Mouse (Mus musculus): ENCODE results near the gene Rxra. TPM values are rescaled to one million over a fixed set of nuclear protein-coding genes. Genes with fewer than 3 reads are reported as not detected.

Rxra gene
- polyA plus RNA-seq, 1 experiment from 2014 or later, result 18.7 TPM

DNA sequence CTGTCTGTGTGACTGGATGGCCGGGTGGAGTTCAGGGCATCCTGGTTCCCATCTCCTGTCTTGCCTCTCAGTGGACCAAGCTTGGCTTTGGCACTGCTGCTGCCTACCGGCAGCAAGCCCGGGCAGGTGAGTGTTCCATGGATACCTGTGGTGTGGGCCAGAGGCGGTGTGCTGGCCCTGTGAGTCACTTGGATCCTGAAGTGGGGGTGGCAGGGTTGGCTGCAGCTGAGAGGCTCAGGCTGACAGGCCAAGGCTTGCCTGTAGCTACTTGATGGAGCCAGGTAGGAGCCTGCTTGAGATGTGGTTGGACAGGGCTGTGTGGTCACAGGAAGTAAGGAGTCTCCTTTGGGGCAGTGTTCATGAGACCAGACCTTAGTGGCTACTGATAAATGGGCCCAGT is 45.4 kb downstream of the Rxra start:
- Histone ChIP-seq H3K4me3 (replicated peaks) (no peak overlapping the region), H3K27me3 (no peaks in the 10 kb centered on the region), H3K9me3 (replicated peaks) (no peaks in the 10 kb centered on the region), H3K9ac (no peak overlapping the region), H3K36me3 (no peaks in the 10 kb centered on the region), H3K27ac (replicated peaks) (peak overlapping the region; percentile 69; the same call in 1 of the 2 replicates), H3K4me1 (peaks cover 86% of the 10 kb centered on the region), H3K4me2 (replicated peaks) (0 out of 2 replicates have a peak overlapping the region, but pooled peaks have one; percentile 7)
- WGBS, result 74% methylated on average over 4 of the region's 4 CpGs
- ATAC-seq (ENCODE audit: insufficient number of reproducible peaks, low FRiP score, low TSS enrichment, low read depth), result no peak

DNA sequence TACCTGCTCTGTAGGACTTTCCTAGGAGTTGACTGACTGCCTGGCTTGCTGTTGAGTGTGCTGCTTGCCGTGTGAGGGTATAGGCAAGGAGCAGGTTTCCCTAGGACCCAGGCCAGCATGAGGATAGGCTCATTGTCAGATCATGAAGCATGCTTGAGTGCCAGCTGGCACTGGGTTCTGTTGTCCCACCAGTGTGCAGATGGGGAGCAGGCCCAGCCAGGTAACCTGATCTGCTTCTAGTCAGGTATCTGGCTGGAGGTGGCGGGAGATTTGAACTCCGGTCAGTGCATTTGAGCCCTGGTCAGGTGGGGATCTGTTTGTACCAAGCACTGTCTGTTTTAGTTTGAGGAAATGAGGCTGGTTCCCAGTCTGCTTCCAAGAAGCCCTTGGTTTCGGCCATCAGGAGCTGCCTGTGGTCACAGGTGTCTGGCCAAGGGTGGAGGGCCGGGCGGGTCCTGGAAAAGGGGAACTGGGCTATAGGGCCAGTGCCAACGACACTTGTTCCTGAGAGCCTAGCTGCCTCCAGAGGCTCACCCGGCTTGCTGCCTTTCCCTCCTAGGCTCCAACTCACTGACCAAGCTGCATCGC is 48.6 kb downstream of the Rxra start:
- ATAC-seq (ENCODE audit: insufficient number of reproducible peaks, low FRiP score, low TSS enrichment, low read depth), result no peak
- Histone ChIP-seq H3K9ac (no peak overlapping the region), H3K27me3 (no peaks in the 10 kb centered on the region), H3K9me3 (replicated peaks) (no peaks in the 10 kb centered on the region), H3K4me3 (replicated peaks) (no peak overlapping the region), H3K36me3 (no peaks in the 10 kb centered on the region), H3K4me1 (peaks cover 86% of the 10 kb centered on the region), H3K27ac (replicated peaks) (no peak overlapping the region), H3K4me2 (replicated peaks) (no peak overlapping the region)
- WGBS, result 81% methylated on average over 9 of the region's 9 CpGs

DNA sequence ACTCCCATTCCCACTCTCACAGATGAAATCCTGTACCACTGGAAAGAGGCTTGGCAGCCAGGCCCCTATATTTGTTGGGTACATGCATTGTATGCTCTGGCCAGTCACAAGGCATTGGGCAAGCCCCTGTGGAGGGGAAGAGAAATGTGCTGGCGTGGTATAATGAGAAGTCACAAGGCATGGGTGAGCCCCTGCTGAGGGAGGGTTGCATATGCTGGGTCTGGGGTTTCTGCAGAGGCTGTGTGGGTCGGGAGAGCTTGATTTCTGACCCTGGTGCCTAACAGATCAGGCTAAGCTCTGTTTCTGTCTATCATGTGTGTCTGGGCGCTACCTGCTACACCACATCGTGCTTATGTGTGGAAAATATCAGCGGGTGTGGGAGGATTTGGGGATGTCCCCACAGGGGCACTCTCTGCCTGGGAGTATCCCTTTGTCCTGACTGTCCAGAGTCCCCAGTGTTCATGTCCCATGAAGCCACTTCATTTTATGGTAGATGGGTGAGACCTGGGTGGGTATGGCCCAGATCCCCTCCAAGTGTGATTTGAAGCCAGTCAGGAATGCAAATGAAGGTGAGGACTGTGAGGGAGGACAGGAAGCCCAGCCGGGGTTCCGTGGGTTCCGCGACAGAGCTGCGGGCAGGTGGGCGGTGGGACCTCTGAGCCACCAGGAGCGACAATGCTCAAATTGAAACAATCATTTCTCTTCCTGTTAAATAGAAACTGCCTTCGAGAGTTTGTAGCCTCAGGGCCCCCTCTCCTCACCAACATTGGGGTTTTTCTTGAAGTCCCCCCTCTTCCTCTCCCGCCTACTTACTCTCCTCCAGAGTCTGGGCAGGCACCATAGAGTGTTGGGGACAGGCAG is 52.0 kb downstream of the Rxra start:
- no peak overlapping the region for H3K4me2 ChIP-seq (replicated peaks)
- H3K27ac ChIP-seq (replicated peaks), result no peak overlapping the region
- H3K27me3 ChIP-seq, result no peaks in the 10 kb centered on the region
- ATAC-seq (ENCODE audit: insufficient number of reproducible peaks, low FRiP score, low TSS enrichment, low read depth), result no peak
- 56% methylated on average over 14 of the region's 14 CpGs for WGBS
- no peaks in the 10 kb centered on the region for H3K9me3 ChIP-seq (replicated peaks)
- peaks cover 83% of the 10 kb centered on the region for H3K4me1 ChIP-seq
- no peak overlapping the region for H3K9ac ChIP-seq
- no peak overlapping the region for H3K4me3 ChIP-seq (replicated peaks)
- H3K36me3 ChIP-seq, result no peaks in the 10 kb centered on the region

DNA sequence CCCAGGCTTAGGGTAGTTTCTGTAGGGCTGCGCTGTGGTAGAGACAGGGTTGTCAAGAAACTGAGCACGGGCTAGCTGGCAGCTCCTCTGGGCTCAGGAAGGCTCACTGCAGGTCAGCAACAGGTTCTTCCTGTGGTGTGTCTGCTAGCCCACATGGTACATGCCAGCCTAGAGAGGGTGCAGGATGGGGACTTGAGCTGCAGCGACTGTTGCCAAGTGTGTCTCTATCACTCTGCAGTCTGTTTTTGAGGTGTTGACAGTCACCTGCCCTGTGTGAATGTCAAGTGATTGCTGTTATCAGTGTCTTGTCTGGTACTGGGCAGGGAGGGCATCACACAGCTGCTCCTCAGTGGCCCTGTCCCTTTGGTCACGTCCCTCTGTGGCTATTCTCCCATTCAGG is 52.8 kb downstream of the Rxra start:
- 72% methylated on average over 4 of the region's 4 CpGs for WGBS
- Histone ChIP-seq H3K4me3 (replicated peaks) (no peak overlapping the region), H3K27me3 (no peaks in the 10 kb centered on the region), H3K4me2 (replicated peaks) (no peak overlapping the region), H3K9ac (no peak overlapping the region), H3K36me3 (no peaks in the 10 kb centered on the region), H3K27ac (replicated peaks) (no peak overlapping the region), H3K4me1 (peaks cover 84% of the 10 kb centered on the region), H3K9me3 (replicated peaks) (no peaks in the 10 kb centered on the region)
- no peak for ATAC-seq (ENCODE audit: insufficient number of reproducible peaks, low FRiP score, low TSS enrichment, low read depth)

DNA sequence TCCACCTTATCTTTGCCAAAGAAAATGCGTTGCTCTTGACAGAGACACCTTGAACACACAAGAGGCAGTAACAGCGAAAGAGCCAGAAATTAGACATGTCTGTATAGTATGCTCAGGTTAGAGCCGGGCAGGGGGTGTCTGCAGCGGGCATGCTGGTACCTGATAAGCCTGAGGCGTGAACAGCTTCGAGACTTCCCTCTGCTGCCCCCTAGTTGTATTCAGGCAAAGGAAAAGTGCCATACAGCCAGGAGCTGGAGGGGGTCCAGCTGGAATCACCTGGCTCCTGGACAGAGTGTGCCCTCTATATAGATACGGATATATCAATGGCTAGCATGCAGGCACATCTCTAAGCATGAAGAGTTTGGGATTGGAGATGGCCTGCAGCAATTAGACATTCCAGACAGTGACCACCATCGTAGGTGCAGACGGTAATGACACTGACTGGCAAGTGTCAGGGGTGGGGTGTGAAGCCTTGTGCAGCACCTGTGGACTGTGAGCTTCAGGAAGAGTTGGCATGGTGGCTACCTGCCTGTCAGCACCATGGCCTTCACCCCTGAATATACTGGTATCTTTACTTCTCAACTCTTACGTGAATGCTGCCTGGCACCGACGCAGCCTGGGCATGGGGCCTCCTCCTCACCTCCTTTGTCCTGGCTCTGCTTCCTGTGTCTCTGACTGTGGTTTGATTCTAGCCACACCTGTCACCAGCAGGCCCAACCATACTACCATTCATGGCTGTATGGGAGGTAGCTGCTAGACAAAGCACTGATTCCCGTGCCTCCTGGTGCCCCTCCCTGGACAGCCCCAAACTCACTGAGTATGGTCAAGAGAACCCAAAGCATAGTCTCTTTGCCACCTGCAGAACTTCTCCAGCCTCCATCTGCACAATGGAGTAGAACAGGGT is 54.0 kb downstream of the Rxra start:
- H3K27me3 ChIP-seq, result no peaks in the 10 kb centered on the region
- WGBS, result 67% methylated on average over 13 of the region's 13 CpGs
- H3K27ac ChIP-seq (replicated peaks), result no peak overlapping the region
- H3K4me1 ChIP-seq, result peaks cover 84% of the 10 kb centered on the region
- H3K4me3 ChIP-seq (replicated peaks), result no peak overlapping the region
- no peak overlapping the region for H3K4me2 ChIP-seq (replicated peaks)
- H3K36me3 ChIP-seq, result no peaks in the 10 kb centered on the region
- no peaks in the 10 kb centered on the region for H3K9me3 ChIP-seq (replicated peaks)
- no peak for ATAC-seq (ENCODE audit: insufficient number of reproducible peaks, low FRiP score, low TSS enrichment, low read depth)
- H3K9ac ChIP-seq, result no peak overlapping the region

DNA sequence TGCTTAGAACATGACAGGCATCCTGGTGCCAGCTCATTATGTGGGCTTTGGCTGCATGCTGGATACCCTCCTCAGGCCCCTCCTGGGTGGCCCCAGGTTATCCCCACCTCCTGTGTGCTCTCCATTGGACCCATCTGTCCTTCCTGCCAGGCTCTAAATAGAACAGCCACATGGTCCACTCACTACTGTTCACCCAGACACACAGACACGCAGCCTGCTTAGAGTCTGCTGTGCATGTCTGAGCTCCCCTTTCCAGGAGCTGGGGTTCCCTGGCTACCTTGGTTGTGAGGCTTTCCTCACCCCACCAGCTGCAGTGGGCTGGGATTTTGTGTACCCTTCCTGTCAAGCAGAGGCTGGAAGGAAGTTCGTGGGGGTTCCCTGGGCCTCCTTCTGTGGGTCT is 56.8 kb downstream of the Rxra start:
- Histone ChIP-seq H3K4me2 (replicated peaks) (no peak overlapping the region; the same call in 1 of the 2 replicates), H3K27me3 (no peaks in the 10 kb centered on the region), H3K4me3 (replicated peaks) (no peak overlapping the region), H3K9me3 (replicated peaks) (no peaks in the 10 kb centered on the region), H3K4me1 (peaks cover 82% of the 10 kb centered on the region), H3K9ac (no peak overlapping the region), H3K36me3 (peaks cover 11% of the 10 kb centered on the region), H3K27ac (replicated peaks) (peak overlapping the region; percentile 83)
- WGBS, result 27% methylated on average over 2 of the region's 2 CpGs
- 0 out of 2 replicates have a peak, but pooled peaks have one; percentile 32 for ATAC-seq (ENCODE audit: insufficient number of reproducible peaks, low FRiP score, low TSS enrichment, low read depth)

DNA sequence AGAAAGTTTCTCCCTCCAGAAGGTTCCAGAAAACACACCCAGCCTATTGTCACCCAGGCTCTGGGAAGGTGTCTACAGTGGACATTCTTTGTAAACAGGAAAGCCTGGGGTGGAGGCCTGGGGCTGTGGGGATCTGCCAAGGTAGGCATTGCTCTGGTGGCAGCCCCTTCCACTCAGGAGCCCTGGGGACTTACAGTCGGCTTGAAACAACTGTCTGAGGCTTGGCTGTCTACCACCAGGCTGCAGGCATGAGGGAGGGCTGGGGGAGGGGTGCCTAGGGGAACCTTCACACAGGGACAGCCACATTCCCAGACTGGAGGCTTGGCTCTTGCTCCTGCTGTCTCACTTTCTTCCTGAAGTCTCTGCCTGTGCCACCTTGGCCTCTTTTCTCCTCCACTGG is 58.1 kb downstream of the Rxra start:
- H3K36me3 ChIP-seq, result peaks cover 14% of the 10 kb centered on the region
- H3K27me3 ChIP-seq, result no peaks in the 10 kb centered on the region
- H3K9me3 ChIP-seq (replicated peaks), result no peaks in the 10 kb centered on the region
- no peak overlapping the region for H3K4me2 ChIP-seq (replicated peaks)
- H3K4me1 ChIP-seq, result peaks cover 82% of the 10 kb centered on the region
- no peak overlapping the region for H3K4me3 ChIP-seq (replicated peaks)
- no peak overlapping the region for H3K9ac ChIP-seq
- H3K27ac ChIP-seq (replicated peaks), result peak overlapping the region; percentile 83
- 0% methylated on average over 1 of the region's 1 CpGs for WGBS
- ATAC-seq (ENCODE audit: insufficient number of reproducible peaks, low FRiP score, low TSS enrichment, low read depth), result no peak

DNA sequence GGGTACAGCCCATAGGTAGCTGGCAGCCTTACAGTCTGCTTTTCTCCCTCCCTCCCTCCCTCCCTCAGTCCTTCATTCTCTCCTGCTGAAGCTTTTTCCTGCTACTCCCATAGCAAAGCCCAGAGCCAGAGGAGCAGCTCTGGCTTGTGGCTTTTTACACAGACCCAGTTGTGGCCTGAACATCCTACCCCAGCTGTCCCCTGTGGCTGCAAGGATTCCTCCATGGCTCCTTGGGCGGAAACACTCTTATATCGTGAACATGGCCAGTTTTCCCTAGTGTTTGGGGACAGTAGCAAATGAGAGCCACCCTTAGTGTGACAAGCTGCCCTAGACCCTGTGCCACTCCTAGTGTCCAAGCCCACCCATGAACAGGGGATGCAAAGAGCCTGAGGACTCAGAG is 58.6 kb downstream of the Rxra start:
- Histone ChIP-seq H3K9me3 (replicated peaks) (no peaks in the 10 kb centered on the region), H3K9ac (no peak overlapping the region), H3K27ac (replicated peaks) (peak overlapping the region; percentile 83), H3K4me2 (replicated peaks) (no peak overlapping the region), H3K36me3 (peaks cover 14% of the 10 kb centered on the region), H3K4me1 (peaks cover 82% of the 10 kb centered on the region), H3K27me3 (no peaks in the 10 kb centered on the region), H3K4me3 (replicated peaks) (no peak overlapping the region)
- 48% methylated on average over 2 of the region's 2 CpGs for WGBS
- no peak for ATAC-seq (ENCODE audit: insufficient number of reproducible peaks, low FRiP score, low TSS enrichment, low read depth)

DNA sequence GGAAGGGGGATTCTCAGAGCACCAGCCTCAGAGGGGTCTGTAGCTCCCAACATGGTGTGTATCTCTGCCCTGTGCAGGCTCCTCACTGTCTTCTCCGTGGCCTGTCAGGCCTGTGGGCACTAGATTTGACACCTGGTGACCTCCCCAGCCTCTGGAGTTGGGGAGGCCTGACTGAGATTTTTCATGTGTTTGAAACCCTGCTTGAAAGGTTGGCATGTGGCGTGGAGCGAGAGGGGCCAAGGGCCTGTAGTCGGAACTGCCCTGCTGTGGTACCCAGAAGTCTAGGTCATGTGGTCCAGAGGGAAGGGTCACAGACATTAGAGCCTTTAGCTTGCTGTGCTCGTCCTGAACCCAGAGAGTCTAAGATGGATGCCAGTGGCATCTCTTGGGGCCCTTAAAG is 60.6 kb downstream of the Rxra start:
- no peak for ATAC-seq (ENCODE audit: insufficient number of reproducible peaks, low FRiP score, low TSS enrichment, low read depth)
- no peaks in the 10 kb centered on the region for H3K27me3 ChIP-seq
- peaks cover 83% of the 10 kb centered on the region for H3K4me1 ChIP-seq
- H3K9me3 ChIP-seq (replicated peaks), result no peaks in the 10 kb centered on the region
- H3K9ac ChIP-seq, result no peak overlapping the region
- WGBS, result 77% methylated on average over 5 of the region's 5 CpGs
- H3K27ac ChIP-seq (replicated peaks), result no peak overlapping the region
- H3K4me3 ChIP-seq (replicated peaks), result no peak overlapping the region
- H3K36me3 ChIP-seq, result peaks cover 23% of the 10 kb centered on the region
- no peak overlapping the region for H3K4me2 ChIP-seq (replicated peaks)

DNA sequence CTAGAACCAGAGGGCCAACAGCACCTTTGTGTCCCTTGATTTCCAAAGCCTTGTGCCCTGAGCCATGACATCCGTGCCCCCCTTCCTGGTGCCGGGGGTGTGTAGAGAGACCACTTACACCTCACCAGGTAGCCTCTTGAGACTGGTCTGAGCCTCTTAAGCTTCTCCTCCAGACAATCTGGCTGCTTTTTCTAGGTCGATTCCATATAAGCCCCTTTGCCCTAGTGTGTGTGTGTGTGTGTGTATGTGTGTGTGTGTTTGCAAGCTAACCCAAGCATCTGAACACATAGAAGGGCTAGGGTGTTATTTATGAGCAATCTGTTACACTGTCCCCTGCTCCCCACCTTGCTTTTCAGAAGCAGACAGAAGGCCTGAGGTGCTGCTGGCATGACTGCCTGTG is 62.2 kb downstream of the Rxra start:
- WGBS, result 88% methylated on average over 3 of the region's 3 CpGs
- Histone ChIP-seq H3K9ac (no peak overlapping the region), H3K27ac (replicated peaks) (no peak overlapping the region), H3K27me3 (no peaks in the 10 kb centered on the region), H3K9me3 (replicated peaks) (no peaks in the 10 kb centered on the region), H3K4me1 (peaks cover 79% of the 10 kb centered on the region), H3K4me3 (replicated peaks) (no peak overlapping the region), H3K36me3 (peaks cover 39% of the 10 kb centered on the region), H3K4me2 (replicated peaks) (no peak overlapping the region)
- no peak for ATAC-seq (ENCODE audit: insufficient number of reproducible peaks, low FRiP score, low TSS enrichment, low read depth)

DNA sequence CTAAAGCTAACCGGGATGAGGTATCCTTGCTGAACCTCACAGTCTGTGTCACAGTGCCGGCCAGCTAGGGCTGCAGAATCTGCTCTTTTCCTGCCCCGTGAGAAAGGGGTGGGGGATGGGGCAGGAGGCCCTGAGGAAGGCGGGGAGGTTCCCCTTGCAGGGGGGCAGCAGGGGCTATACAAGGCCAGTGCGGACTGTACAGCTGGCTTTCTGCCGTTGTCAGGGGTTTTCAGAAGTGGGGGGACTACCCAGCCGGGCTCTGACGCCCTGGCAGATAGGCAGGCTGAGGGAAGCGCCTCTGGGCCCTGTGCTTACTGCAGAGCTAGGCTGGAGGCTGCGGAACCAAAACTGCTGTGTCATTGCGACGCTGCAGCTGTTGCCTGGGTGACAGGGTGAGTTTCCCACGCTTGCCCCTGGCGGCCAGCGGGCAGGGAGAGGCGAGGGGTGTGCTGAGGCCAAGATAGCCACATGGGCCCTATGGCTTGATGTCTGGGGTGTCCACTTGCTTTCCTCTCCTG is 63.9 kb downstream of the Rxra start:
- H3K36me3 ChIP-seq, result peaks cover 40% of the 10 kb centered on the region
- peak overlapping the region; percentile 72 for H3K27ac ChIP-seq (replicated peaks)
- H3K4me3 ChIP-seq (replicated peaks), result no peak overlapping the region
- H3K27me3 ChIP-seq, result no peaks in the 10 kb centered on the region
- peak overlapping the region; percentile 17; the same call in 1 of the 2 replicates for H3K4me2 ChIP-seq (replicated peaks)
- no peaks in the 10 kb centered on the region for H3K9me3 ChIP-seq (replicated peaks)
- H3K4me1 ChIP-seq, result peaks cover 79% of the 10 kb centered on the region
- 10% methylated on average over 16 of the region's 16 CpGs for WGBS
- 0 out of 2 replicates have a peak, but pooled peaks have one; percentile 20 for ATAC-seq (ENCODE audit: insufficient number of reproducible peaks, low FRiP score, low TSS enrichment, low read depth)
- H3K9ac ChIP-seq, result no peak overlapping the region

All from embryonic facial prominence, embryonic 15.5 days (tissue).